Mouse (Mus musculus): Measurements from ENCODE around the gene Cdk14. TPM values are rescaled to one million over a fixed set of nuclear protein-coding genes. Genes with fewer than 3 reads are reported as not detected.
"Not testable (repeated sequence)": the region's sequence is repeated elsewhere in the genome, so short reads cannot be mapped to it uniquely, and the experiment has no call there.

Gene Cdk14
- polyA plus RNA-seq, 1 experiment, result 2.9 TPM

GRCm38 (mm10) chr5:5242704-5243103 is 177.4 kb downstream of the Cdk14 start:
- 91% methylated on average over 5 of the region's 5 CpGs for WGBS
- Histone ChIP-seq H3K27me3 (ENCODE audit: control insufficient read depth, insufficient read depth, low read length) (no peaks in the 10 kb centered on the region), H3K4me1 (ENCODE audit: control insufficient read depth, insufficient read depth, insufficient read length) (no peaks in the 10 kb centered on the region), H3K4me3 (ENCODE audit: extremely low read depth, insufficient read depth, insufficient read length) (no peak overlapping the region), H3K36me3 (ENCODE audit: control insufficient read depth, insufficient read depth, low read length) (no peaks in the 10 kb centered on the region), H3K27ac (ENCODE audit: insufficient read depth, low read length) (no peak overlapping the region)
- TF ChIP-seq CTCF (IDR thresholded peaks at IDR 0.05; ENCODE audit: extremely low read depth, insufficient read depth, insufficient read length, insufficient replicate concordance), result no peak
- no peak for TF ChIP-seq POLR2A (IDR thresholded peaks at IDR 0.05; ENCODE audit: low read depth, low read length)
- DNase-seq (ENCODE audit: low read depth in 1 of 2, low spot score in 2 of 2), result no peak

GRCm38 (mm10) chr5:5241088-5241487 is 179.0 kb downstream of the Cdk14 start:
- Histone ChIP-seq H3K36me3 (ENCODE audit: control insufficient read depth, insufficient read depth, low read length) (no peaks in the 10 kb centered on the region), H3K4me1 (ENCODE audit: control insufficient read depth, insufficient read depth, insufficient read length) (no peaks in the 10 kb centered on the region), H3K27me3 (ENCODE audit: control insufficient read depth, insufficient read depth, low read length) (no peaks in the 10 kb centered on the region), H3K4me3 (ENCODE audit: extremely low read depth, insufficient read depth, insufficient read length) (no peak overlapping the region), H3K27ac (ENCODE audit: insufficient read depth, low read length) (no peak overlapping the region)
- 88% methylated on average over 6 of the region's 6 CpGs for whole genome bisulfite sequencing
- TF ChIP-seq CTCF (IDR thresholded peaks at IDR 0.05; ENCODE audit: extremely low read depth, insufficient read depth, insufficient read length, insufficient replicate concordance) (no peak), POLR2A (IDR thresholded peaks at IDR 0.05; ENCODE audit: low read depth, low read length) (no peak)
- DNase-seq (ENCODE audit: low read depth in 1 of 2, low spot score in 2 of 2), result no peak

GRCm38 (mm10) chr5:5240121-5240520 is 180.0 kb downstream of the Cdk14 start:
- no peaks in the 10 kb centered on the region for H3K27me3 ChIP-seq (ENCODE audit: control insufficient read depth, insufficient read depth, low read length)
- TF ChIP-seq CTCF (IDR thresholded peaks at IDR 0.05; ENCODE audit: extremely low read depth, insufficient read depth, insufficient read length, insufficient replicate concordance) (no peak), POLR2A (IDR thresholded peaks at IDR 0.05; ENCODE audit: low read depth, low read length) (no peak)
- WGBS, result 93% methylated on average over 3 of the region's 3 CpGs
- no peak overlapping the region for H3K27ac ChIP-seq (ENCODE audit: insufficient read depth, low read length)
- no peak overlapping the region for H3K4me3 ChIP-seq (ENCODE audit: extremely low read depth, insufficient read depth, insufficient read length)
- no peaks in the 10 kb centered on the region for H3K36me3 ChIP-seq (ENCODE audit: control insufficient read depth, insufficient read depth, low read length)
- H3K4me1 ChIP-seq (ENCODE audit: control insufficient read depth, insufficient read depth, insufficient read length), result no peaks in the 10 kb centered on the region
- DNase-seq (ENCODE audit: low read depth in 1 of 2, low spot score in 2 of 2), result no peak

- not testable (repeated sequence) for H3K4me3 ChIP-seq (ENCODE audit: extremely low read depth, insufficient read depth, insufficient read length); H3K27ac ChIP-seq (ENCODE audit: insufficient read depth, low read length); H3K27me3 ChIP-seq (ENCODE audit: control insufficient read depth, insufficient read depth, low read length); H3K4me1 ChIP-seq (ENCODE audit: control insufficient read depth, insufficient read depth, insufficient read length); H3K36me3 ChIP-seq (ENCODE audit: control insufficient read depth, insufficient read depth, low read length); DNase-seq (ENCODE audit: low read depth in 1 of 2, low spot score in 2 of 2)
- 92% methylated on average over 10 of the region's 10 CpGs for WGBS
Measured at GRCm38 (mm10) chr5:5234935-5235334, 185.2 kb downstream of the Cdk14 start.

- Histone ChIP-seq H3K27ac (ENCODE audit: insufficient read depth, low read length) (no peak overlapping the region), H3K36me3 (ENCODE audit: control insufficient read depth, insufficient read depth, low read length) (no peaks in the 10 kb centered on the region), H3K4me1 (ENCODE audit: control insufficient read depth, insufficient read depth, insufficient read length) (no peaks in the 10 kb centered on the region), H3K4me3 (ENCODE audit: extremely low read depth, insufficient read depth, insufficient read length) (no peak overlapping the region), H3K27me3 (ENCODE audit: control insufficient read depth, insufficient read depth, low read length) (no peaks in the 10 kb centered on the region)
- no peak for DNase-seq (ENCODE audit: low read depth in 1 of 2, low spot score in 2 of 2)
- no peak for TF ChIP-seq CTCF (IDR thresholded peaks at IDR 0.05; ENCODE audit: extremely low read depth, insufficient read depth, insufficient read length, insufficient replicate concordance)
- no peak for TF ChIP-seq POLR2A (IDR thresholded peaks at IDR 0.05; ENCODE audit: low read depth, low read length)
- WGBS, result 86% methylated on average over 4 of the region's 4 CpGs
Measured at GRCm38 (mm10) chr5:5226966-5227365, 193.1 kb downstream of the Cdk14 start.

- Histone ChIP-seq H3K4me3 (ENCODE audit: extremely low read depth, insufficient read depth, insufficient read length) (no peak overlapping the region), H3K4me1 (ENCODE audit: control insufficient read depth, insufficient read depth, insufficient read length) (no peaks in the 10 kb centered on the region), H3K27me3 (ENCODE audit: control insufficient read depth, insufficient read depth, low read length) (no peaks in the 10 kb centered on the region), H3K27ac (ENCODE audit: insufficient read depth, low read length) (no peak overlapping the region), H3K36me3 (ENCODE audit: control insufficient read depth, insufficient read depth, low read length) (no peaks in the 10 kb centered on the region)
- no peak for DNase-seq (ENCODE audit: low read depth in 1 of 2, low spot score in 2 of 2)
- TF ChIP-seq POLR2A (IDR thresholded peaks at IDR 0.05; ENCODE audit: low read depth, low read length) (no peak), CTCF (IDR thresholded peaks at IDR 0.05; ENCODE audit: extremely low read depth, insufficient read depth, insufficient read length, insufficient replicate concordance) (no peak)
- WGBS, result 80% methylated on average over 1 of the region's 1 CpGs
Measured at GRCm38 (mm10) chr5:5211780-5212135, 208.4 kb downstream of the Cdk14 start.

- Histone ChIP-seq H3K4me1 (ENCODE audit: control insufficient read depth, insufficient read depth, insufficient read length) (no peaks in the 10 kb centered on the region), H3K27ac (ENCODE audit: insufficient read depth, low read length) (no peak overlapping the region), H3K36me3 (ENCODE audit: control insufficient read depth, insufficient read depth, low read length) (no peaks in the 10 kb centered on the region), H3K4me3 (ENCODE audit: extremely low read depth, insufficient read depth, insufficient read length) (no peak overlapping the region), H3K27me3 (ENCODE audit: control insufficient read depth, insufficient read depth, low read length) (no peaks in the 10 kb centered on the region)
- DNase-seq (ENCODE audit: low read depth in 1 of 2, low spot score in 2 of 2), result no peak
- no peak for TF ChIP-seq POLR2A (IDR thresholded peaks at IDR 0.05; ENCODE audit: low read depth, low read length)
- TF ChIP-seq CTCF (IDR thresholded peaks at IDR 0.05; ENCODE audit: extremely low read depth, insufficient read depth, insufficient read length, insufficient replicate concordance), result no peak
- WGBS, result 66% methylated on average over 7 of the region's 7 CpGs
Measured at GRCm38 (mm10) chr5:5211034-5211779, 208.9 kb downstream of the Cdk14 start.

Data from spleen, adult 2 months (tissue).